Mouse (Mus musculus) embryonic fibroblast, embryonic 13.5 days (primary cell): Measurements from ENCODE around the gene Theg. TPM values are rescaled to one million over a fixed set of nuclear protein-coding genes. Genes with fewer than 3 reads are reported as not detected.

Experiments
- H3K27ac ChIP-seq: 2 replicates; pipeline ENCODE4 v1.5.1; 2012; ENCODE audit warnings: low read length, control low read depth, inconsistent platforms; ENCODE audit not compliant: insufficient read depth
- H3K4me1 ChIP-seq: 2 replicates; pipeline ENCODE4 v1.6.1; 2011; ENCODE audit warnings: low read length; ENCODE audit not compliant: control insufficient read depth, insufficient read depth
- H3K4me3 ChIP-seq: 2 replicates; pipeline ENCODE4 v1.5.1; 2011; ENCODE audit warnings: mild to moderate bottlenecking, control low read depth, low read length; ENCODE audit not compliant: insufficient read depth
- CTCF ChIP-seq: IDR thresholded peaks from 2 replicates; pipeline ENCODE4 v1.5.1; 2011; ENCODE audit warnings: mild to moderate bottlenecking, control low read depth, low read length, moderate library complexity, borderline replicate concordance; ENCODE audit not compliant: insufficient read depth
- POLR2A ChIP-seq: IDR thresholded peaks from 2 replicates; pipeline ENCODE4 v1.6.1; 2011; ENCODE audit warnings: low read depth, mild to moderate bottlenecking, control low read depth, low read length, moderate library complexity
- polyA plus RNA-seq: library from polyadenylated mRNA; stranded (reverse); fragments of >200 nt; gene quantifications from 2 replicates; pipeline ENCODE4 v1.2.4, GENCODE M21; 2011; ENCODE audit warnings: low read depth; ENCODE audit not compliant: missing spikeins, insufficient read length

The Theg gene
- polyA plus RNA-seq, 1 experiment = not detected

DNA sequence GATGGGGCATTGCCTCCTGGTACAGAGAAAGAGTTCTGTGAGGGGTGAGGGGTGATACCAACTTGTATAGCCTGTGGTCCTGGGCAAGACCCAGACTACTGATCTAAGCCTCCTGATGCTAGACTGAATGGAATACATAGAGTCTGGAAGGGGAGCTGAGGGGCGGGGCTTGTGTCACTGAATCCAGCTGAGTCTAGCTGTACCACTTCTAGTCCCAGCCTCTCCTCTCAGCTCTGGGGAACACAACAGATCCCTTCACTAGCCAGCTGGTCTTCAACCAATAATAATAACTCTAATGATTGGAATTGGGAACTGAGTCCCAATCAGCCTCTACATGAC lies 27.1 kb upstream of the Theg start:
- H3K27ac ChIP-seq = no peak overlapping the region
- TF ChIP-seq POLR2A (no peak), CTCF (no peak)
- H3K4me1 ChIP-seq = no peaks in the 10 kb centered on the region
- no peak overlapping the region for H3K4me3 ChIP-seq

DNA sequence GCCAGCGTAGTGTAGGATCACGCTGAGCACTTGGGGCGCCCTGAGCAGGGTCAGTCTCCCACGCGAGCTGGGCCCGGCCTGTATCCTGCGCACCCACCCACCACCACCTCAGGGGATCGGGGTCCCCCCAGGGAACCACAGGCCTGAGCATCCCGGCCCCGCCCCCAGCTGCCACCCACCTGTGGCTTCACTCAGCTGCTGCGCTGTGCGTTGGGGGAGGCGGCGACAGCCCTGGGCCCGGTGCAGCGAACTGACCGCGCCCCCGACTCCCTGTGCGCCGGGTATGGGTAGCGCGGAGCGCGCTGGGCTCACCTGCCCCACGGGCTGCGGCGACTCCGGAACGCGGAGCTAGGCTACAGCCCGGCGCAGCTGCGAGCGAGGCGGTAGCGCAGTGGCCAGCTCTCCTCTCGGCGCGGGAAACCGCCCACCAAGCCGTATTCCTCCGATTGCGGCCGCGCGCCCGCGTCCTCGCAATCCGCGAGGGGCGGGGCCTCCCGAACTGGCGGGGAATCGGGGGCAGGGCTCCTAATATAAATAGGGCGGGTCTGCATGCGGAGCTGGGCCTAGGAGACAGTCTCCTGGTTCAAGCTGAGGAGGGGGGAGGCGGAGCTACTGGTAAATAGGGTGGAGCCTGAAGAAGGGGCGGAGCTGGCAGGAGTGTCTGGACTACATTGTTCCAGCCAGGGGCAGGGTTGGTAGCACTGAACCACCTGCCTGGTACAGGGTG lies 26.6 kb upstream of the Theg start, which contains the start of gene C2cd4c:
TSS of gene C2cd4c (minus strand) at position 448 of the 727 bp plus-strand sequence.
- Histone ChIP-seq H3K27ac (no peak within 1 kb of the TSS), H3K4me1 (no peaks in the 10 kb centered on the region), H3K4me3 (peak within 1 kb of the TSS; percentile 34)
- TF ChIP-seq POLR2A = no peak
- TF ChIP-seq CTCF = no peak

DNA sequence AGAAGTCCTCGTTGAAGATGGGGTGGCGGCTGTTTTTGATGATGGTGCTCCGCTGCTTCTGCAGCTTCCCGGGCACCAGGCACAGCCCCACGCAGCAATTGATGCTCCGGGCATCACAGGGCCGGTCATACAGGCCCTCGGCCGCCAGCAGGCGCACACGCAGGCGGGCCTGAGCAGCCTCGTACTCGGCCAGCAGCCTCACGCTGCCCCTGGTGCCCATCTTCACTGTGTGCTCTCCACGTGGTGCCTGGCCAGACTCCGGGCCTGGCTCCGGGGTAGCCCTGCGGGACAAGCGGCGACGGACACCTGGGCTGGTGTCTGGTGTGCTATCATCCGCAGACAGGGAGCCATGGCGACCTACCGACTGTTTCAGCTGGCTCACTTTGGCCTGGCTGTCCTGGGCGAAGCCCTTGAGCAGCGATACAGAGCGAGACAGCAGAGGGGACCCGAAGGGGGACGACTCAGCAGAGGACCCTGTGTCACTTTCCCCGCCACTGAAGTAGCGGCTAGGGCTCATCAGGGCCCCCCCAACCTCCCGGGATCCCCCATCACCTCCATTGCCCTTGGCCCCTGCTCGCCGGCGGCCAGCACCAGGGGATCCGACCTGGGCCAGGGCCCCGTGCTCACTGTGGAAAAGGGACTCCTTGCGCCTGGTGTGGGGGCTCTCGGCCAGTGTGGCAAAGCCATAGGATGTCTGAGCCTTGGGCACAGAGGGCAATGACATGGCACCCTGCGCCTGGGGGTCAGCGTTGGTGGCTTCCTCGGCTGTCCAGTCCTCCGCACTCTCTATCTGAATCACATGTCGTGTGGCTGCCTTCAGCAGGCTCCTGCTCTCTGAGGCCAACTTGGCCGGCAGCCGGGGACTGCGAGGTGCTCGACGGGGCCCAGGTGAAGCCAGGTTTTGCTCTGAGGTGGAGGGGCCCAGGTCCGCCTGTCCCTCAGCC lies 25.3 kb upstream of the Theg start:
- H3K4me1 ChIP-seq = no peaks in the 10 kb centered on the region
- H3K4me3 ChIP-seq = no peak overlapping the region
- TF ChIP-seq CTCF = peak; percentile 41; the same call in 1 of the 2 replicates
- no peak for TF ChIP-seq POLR2A
- no peak overlapping the region for H3K27ac ChIP-seq

DNA sequence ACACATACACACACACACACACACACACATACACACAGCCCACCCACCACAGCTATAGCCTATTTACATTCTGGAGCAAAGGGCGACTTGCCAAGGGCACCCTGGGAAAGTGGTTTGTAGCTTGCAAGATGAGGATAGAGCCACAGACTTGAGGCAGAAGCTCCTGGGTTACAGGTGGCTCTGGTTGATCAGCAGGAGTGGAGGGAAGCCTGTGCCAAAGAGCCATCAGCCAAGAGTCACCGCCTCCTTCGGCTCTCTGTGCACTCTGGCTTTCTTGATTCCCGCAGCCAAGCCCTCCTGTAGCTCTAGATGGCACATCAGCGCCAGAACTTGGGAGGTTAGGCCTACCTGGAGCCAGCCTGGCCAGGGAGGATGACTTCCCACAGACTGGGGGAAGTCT lies 24.2 kb upstream of the Theg start:
- Histone ChIP-seq H3K4me1 (no peaks in the 10 kb centered on the region), H3K4me3 (no peak overlapping the region), H3K27ac (no peak overlapping the region)
- TF ChIP-seq CTCF (no peak), POLR2A (no peak)

DNA sequence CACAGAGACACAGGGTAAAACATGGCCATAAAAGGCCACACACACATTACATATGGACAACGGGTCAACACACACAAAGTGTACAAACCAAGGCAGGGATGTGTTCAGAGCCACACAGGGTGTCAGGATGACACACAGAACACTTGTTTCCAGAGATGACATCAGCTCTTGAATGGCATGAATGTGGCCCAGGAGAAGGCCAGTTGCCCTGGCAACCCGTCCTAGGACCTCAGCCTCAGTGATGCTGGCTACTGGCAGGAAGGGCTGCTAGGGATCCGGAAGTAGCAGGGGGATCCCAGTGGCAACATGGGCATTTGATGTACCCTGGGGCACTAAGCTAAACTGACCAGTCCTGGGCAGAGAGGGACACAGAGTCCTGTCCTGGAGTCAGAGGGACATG lies 22.1 kb upstream of the Theg start:
- Histone ChIP-seq H3K27ac (no peak overlapping the region), H3K4me3 (no peak overlapping the region), H3K4me1 (no peaks in the 10 kb centered on the region)
- TF ChIP-seq CTCF = no peak
- TF ChIP-seq POLR2A = no peak

DNA sequence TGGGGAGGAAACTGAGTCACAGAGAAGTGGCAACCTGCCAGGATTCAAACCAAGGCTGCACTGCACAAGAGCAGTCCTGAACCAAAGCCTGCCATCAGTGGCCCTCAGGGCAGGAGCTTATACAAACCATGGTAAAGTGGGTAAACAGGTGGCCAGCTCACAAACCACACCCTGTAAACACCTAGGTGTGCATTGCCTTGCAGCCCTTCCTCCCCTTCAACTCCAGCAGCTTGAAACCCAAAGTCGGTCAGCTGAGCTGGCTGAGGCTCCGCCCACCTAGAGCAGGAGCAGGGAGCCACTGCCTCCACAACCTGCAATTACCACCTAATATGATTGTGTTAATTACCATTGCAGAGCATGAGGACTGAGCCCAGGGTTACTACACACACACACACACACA lies 20.8 kb upstream of the Theg start:
- no peak overlapping the region for H3K27ac ChIP-seq
- no peak overlapping the region for H3K4me3 ChIP-seq
- TF ChIP-seq CTCF (no peak), POLR2A (no peak)
- no peaks in the 10 kb centered on the region for H3K4me1 ChIP-seq

DNA sequence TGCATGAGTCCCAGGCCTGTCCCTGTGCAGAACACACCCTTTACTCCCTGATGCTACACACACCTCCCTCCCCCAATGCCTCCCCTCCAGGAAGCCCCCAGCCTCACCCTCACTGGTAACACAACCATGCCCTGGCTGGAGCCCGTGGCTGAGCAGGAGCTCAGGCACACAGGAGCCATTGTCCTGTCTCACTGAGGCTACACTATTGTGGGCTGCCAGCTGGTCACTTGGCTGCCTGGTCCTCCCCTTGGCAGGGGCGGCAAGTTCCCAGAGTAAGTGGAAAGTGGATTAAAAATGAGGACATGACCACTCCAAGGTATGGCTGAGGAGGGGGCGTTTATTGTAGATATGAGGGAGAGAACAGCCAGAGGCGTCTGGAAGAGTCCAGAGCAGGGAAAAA lies 19.4 kb upstream of the Theg start:
- Histone ChIP-seq H3K4me1 (no peaks in the 10 kb centered on the region), H3K27ac (no peak overlapping the region), H3K4me3 (no peak overlapping the region)
- no peak for TF ChIP-seq CTCF
- no peak for TF ChIP-seq POLR2A

DNA sequence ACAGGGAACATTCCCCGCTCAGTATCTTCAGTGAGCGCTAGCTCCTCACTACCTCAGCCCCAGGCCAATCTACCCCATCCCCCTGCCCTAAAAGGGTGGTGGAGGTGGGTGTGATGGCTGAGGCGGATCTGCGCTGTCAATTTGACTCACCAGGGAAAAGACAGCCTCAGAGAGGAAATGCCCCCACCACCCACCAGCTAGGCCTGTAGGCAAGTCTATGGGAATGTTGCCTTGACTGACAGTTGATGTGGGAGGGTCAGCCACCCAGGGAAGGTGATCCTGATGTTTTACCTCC lies 10.8 kb upstream of the Theg start:
- no peak for TF ChIP-seq POLR2A
- TF ChIP-seq CTCF = no peak
- Histone ChIP-seq H3K4me3 (no peak overlapping the region), H3K27ac (no peak overlapping the region), H3K4me1 (no peaks in the 10 kb centered on the region)

DNA sequence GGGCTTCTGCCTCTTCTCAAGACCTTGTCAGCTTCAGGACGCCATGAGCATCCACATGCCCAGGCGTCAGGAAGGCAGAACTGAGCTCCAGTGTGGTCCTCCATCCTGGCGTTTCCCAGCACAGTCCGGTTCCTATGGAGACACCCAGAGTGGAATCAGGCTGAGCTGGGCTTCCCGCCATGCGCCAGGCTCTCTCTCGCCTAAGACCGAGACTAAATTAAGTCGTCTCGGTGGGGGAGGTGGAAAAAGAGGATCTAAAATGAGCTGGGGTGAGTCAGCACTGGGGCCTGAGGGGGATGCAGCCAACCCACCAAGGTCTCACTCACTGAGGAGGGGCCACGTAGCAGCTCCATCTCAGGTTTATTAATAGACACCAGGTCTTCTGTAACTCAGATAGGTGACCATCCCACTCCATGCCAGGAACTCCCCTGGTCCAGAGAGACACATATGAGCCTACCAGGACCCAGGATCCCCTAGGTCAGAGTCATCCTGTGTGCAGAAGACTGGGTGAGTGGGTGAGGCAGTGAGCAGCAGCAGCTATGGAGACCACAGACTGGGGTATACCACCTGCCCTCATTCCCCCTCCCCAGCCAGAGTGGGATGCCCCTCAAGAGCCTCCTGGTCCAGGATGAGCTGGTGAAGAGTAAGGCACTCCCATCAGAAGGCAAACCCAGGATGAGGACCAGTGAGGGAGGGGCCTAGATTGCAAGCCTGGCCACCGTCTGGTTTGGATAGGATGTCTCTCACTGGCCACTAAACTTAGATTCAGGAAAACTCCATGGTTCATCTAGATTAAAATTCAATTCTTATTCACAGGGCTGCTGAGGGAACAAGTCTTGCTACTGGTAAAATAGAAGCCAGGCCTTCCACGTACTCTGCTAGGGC lies 10.2 kb upstream of the Theg start:
- no peak overlapping the region for H3K27ac ChIP-seq
- no peak overlapping the region for H3K4me3 ChIP-seq
- H3K4me1 ChIP-seq = no peaks in the 10 kb centered on the region
- TF ChIP-seq POLR2A (no peak), CTCF (no peak)

DNA sequence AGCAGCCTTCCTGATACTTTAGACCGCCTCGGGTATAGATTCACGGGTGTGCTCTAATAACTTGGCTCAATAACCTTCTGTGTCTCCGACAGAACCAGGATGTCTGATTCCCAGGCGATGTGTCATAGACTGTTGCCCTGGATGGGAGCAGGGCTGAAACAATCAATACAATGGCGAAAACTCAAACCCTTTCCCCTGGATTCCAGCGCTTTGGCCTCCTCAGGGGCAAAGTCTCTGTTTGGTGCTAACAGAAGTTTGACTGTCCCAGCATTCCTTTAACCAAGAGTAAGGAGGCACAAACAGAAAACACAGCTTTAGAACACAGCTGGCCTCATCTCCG lies 8.4 kb upstream of the Theg start:
- TF ChIP-seq POLR2A (no peak), CTCF (no peak)
- H3K4me3 ChIP-seq = no peak overlapping the region
- no peak overlapping the region for H3K27ac ChIP-seq
- H3K4me1 ChIP-seq = no peaks in the 10 kb centered on the region
